Mouse (Mus musculus): ENCODE measurements around the gene Rnf25. TPM values are rescaled to one million over a fixed set of nuclear protein-coding genes. Genes with fewer than 3 reads are reported as not detected.

Rnf25 gene
- polyA plus RNA-seq (2015; fragmentation: Nextera tagmentation; extraction: Ambion mirVana), result 39.5 and 41.8 TPM in 2 replicates

GRCm38 (mm10) chr1:74601267-74601962 is at the start of gene Rnf25, which contains the start of gene Stk36:
Gene Rnf25, minus strand, starts transcription at chr1:74601397.
Gene Stk36, plus strand, starts transcription at chr1:74601445.
- WGBS, result 8% methylated on average over 25 of the region's 25 CpGs
- peak; percentile 73 for ATAC-seq (ENCODE audit: insufficient number of reproducible peaks, insufficient read depth, low FRiP score, low TSS enrichment, low read depth)
- H3K4me3 ChIP-seq, result peak within 1 kb of the TSS; percentile 87
- peak within 1 kb of the TSS; percentile 33; the same call in 1 of the 2 replicates for H3K27ac ChIP-seq
- H3K9ac ChIP-seq, result peak within 1 kb of the TSS; percentile 91
- H3K27me3 ChIP-seq, result no peaks in the 10 kb centered on the region
- H3K36me3 ChIP-seq, result peaks cover 45% of the 10 kb centered on the region
- H3K4me1 ChIP-seq, result peaks cover 14% of the 10 kb centered on the region
- H3K4me2 ChIP-seq, result peak within 1 kb of the TSS; percentile 83
- no peaks in the 10 kb centered on the region for H3K9me3 ChIP-seq

GRCm38 (mm10) chr1:74643926-74644325 is 42.7 kb upstream of the Rnf25 start:
- no peak for ATAC-seq (ENCODE audit: insufficient number of reproducible peaks, insufficient read depth, low FRiP score, low TSS enrichment, low read depth)

GRCm38 (mm10) chr1:74643524-74643923 is 42.3 kb upstream of the Rnf25 start:
- Histone ChIP-seq H3K4me3 (no peak overlapping the region), H3K36me3 (no peaks in the 10 kb centered on the region), H3K9ac (no peak overlapping the region), H3K27ac (no peak overlapping the region), H3K4me1 (no peaks in the 10 kb centered on the region), H3K9me3 (no peaks in the 10 kb centered on the region), H3K27me3 (no peaks in the 10 kb centered on the region), H3K4me2 (no peak overlapping the region)
- ATAC-seq (ENCODE audit: insufficient number of reproducible peaks, insufficient read depth, low FRiP score, low TSS enrichment, low read depth), result no peak
- WGBS, result 67% methylated on average over 2 of the region's 2 CpGs

More at GRCm38 (mm10) chr1:74643926-74644325, 42.7 kb upstream of the Rnf25 start:
- Histone ChIP-seq H3K9me3 (no peaks in the 10 kb centered on the region), H3K4me1 (no peaks in the 10 kb centered on the region), H3K27me3 (no peaks in the 10 kb centered on the region), H3K27ac (no peak overlapping the region), H3K4me3 (no peak overlapping the region), H3K4me2 (no peak overlapping the region), H3K9ac (no peak overlapping the region), H3K36me3 (no peaks in the 10 kb centered on the region)

GRCm38 (mm10) chr1:74632734-74633133 is 31.5 kb upstream of the Rnf25 start:
- Histone ChIP-seq H3K9ac (no peak overlapping the region), H3K36me3 (peaks cover 33% of the 10 kb centered on the region), H3K27ac (no peak overlapping the region), H3K4me1 (0 out of 2 replicates have a peak, but pooled peaks cover under 1% of the 10 kb centered on the region), H3K4me3 (no peak overlapping the region), H3K27me3 (no peaks in the 10 kb centered on the region), H3K9me3 (no peaks in the 10 kb centered on the region), H3K4me2 (no peak overlapping the region)
- no peak for ATAC-seq (ENCODE audit: insufficient number of reproducible peaks, insufficient read depth, low FRiP score, low TSS enrichment, low read depth)
- 82% methylated on average over 4 of the region's 4 CpGs for WGBS

GRCm38 (mm10) chr1:74628001-74628400 is 26.8 kb upstream of the Rnf25 start:
- Histone ChIP-seq H3K4me2 (no peak overlapping the region), H3K4me3 (no peak overlapping the region), H3K27me3 (no peaks in the 10 kb centered on the region), H3K9me3 (no peaks in the 10 kb centered on the region), H3K4me1 (no peaks in the 10 kb centered on the region), H3K9ac (no peak overlapping the region), H3K36me3 (peaks cover 27% of the 10 kb centered on the region), H3K27ac (no peak overlapping the region)
- ATAC-seq (ENCODE audit: insufficient number of reproducible peaks, insufficient read depth, low FRiP score, low TSS enrichment, low read depth), result no peak
- WGBS, result 37% methylated on average over 7 of the region's 7 CpGs

GRCm38 (mm10) chr1:74626076-74626475 is 24.9 kb upstream of the Rnf25 start:
- ATAC-seq (ENCODE audit: insufficient number of reproducible peaks, insufficient read depth, low FRiP score, low TSS enrichment, low read depth), result no peak
- no peak overlapping the region for H3K4me2 ChIP-seq
- peaks cover 33% of the 10 kb centered on the region for H3K36me3 ChIP-seq
- H3K4me1 ChIP-seq, result no peaks in the 10 kb centered on the region
- no peaks in the 10 kb centered on the region for H3K27me3 ChIP-seq
- no peak overlapping the region for H3K27ac ChIP-seq
- no peaks in the 10 kb centered on the region for H3K9me3 ChIP-seq
- H3K9ac ChIP-seq, result no peak overlapping the region
- 83% methylated on average over 4 of the region's 4 CpGs for WGBS
- no peak overlapping the region for H3K4me3 ChIP-seq

- Histone ChIP-seq H3K27me3 (no peaks in the 10 kb centered on the region), H3K36me3 (peaks cover 33% of the 10 kb centered on the region), H3K4me2 (no peak overlapping the region), H3K4me1 (no peaks in the 10 kb centered on the region), H3K9me3 (no peaks in the 10 kb centered on the region), H3K27ac (no peak overlapping the region), H3K4me3 (no peak overlapping the region), H3K9ac (no peak overlapping the region)
- no peak for ATAC-seq (ENCODE audit: insufficient number of reproducible peaks, insufficient read depth, low FRiP score, low TSS enrichment, low read depth)
- 89% methylated on average over 1 of the region's 1 CpGs for WGBS
These were observed 23.0 kb upstream of the Rnf25 start for GRCm38 (mm10) chr1:74624183-74624582.

- peak; percentile 63 for ATAC-seq (ENCODE audit: insufficient number of reproducible peaks, insufficient read depth, low FRiP score, low TSS enrichment, low read depth)
- Histone ChIP-seq H3K4me1 (peaks cover 14% of the 10 kb centered on the region), H3K9me3 (no peaks in the 10 kb centered on the region), H3K27ac (peak overlapping the region; percentile 33; the same call in 1 of the 2 replicates), H3K36me3 (peaks cover 48% of the 10 kb centered on the region), H3K4me3 (peak overlapping the region; percentile 87), H3K27me3 (no peaks in the 10 kb centered on the region), H3K9ac (peak overlapping the region; percentile 91), H3K4me2 (peak overlapping the region; percentile 83)
- 7% methylated on average over 26 of the region's 26 CpGs for WGBS
These were observed 513 bp downstream of the Rnf25 start for GRCm38 (mm10) chr1:74600501-74601266.

GRCm38 (mm10) chr1:74594434-74594833 is 6.8 kb downstream of the Rnf25 start:
- no peak overlapping the region for H3K27ac ChIP-seq
- H3K9me3 ChIP-seq, result no peaks in the 10 kb centered on the region
- no peaks in the 10 kb centered on the region for H3K27me3 ChIP-seq
- H3K36me3 ChIP-seq, result peaks cover 89% of the 10 kb centered on the region
- no peak overlapping the region for H3K4me2 ChIP-seq
- no peak overlapping the region for H3K9ac ChIP-seq
- H3K4me3 ChIP-seq, result no peak overlapping the region
- no peak for ATAC-seq (ENCODE audit: insufficient number of reproducible peaks, insufficient read depth, low FRiP score, low TSS enrichment, low read depth)
- WGBS, result 85% methylated on average over 8 of the region's 8 CpGs
- H3K4me1 ChIP-seq, result peaks cover under 1% of the 10 kb centered on the region; the same call in 1 of the 2 replicates

- 0% methylated on average over 48 of the region's 48 CpGs for WGBS
- Histone ChIP-seq H3K4me2 (peak within 1 kb of the TSS; percentile 91), H3K27me3 (no peaks in the 10 kb centered on the region), H3K4me3 (peak within 1 kb of the TSS; percentile 67), H3K9me3 (no peaks in the 10 kb centered on the region), H3K4me1 (peaks cover 21% of the 10 kb centered on the region), H3K27ac (peak within 1 kb of the TSS; percentile 86), H3K9ac (peak within 1 kb of the TSS; percentile 87), H3K36me3 (peaks cover 44% of the 10 kb centered on the region)
- ATAC-seq (ENCODE audit: insufficient number of reproducible peaks, insufficient read depth, low FRiP score, low TSS enrichment, low read depth), result peak; percentile 99
These were observed 13.3 kb downstream of the Rnf25 start, which contains the start of the genes Zfp142 and Bcs1l for GRCm38 (mm10) chr1:74587773-74588445. Gene Zfp142, minus strand, starts transcription at chr1:74588246. Gene Bcs1l, plus strand, starts transcription at chr1:74588289.

- peaks cover 21% of the 10 kb centered on the region for H3K4me1 ChIP-seq
- H3K36me3 ChIP-seq, result peaks cover 46% of the 10 kb centered on the region
- no peaks in the 10 kb centered on the region for H3K27me3 ChIP-seq
- peak overlapping the region; percentile 67 for H3K4me3 ChIP-seq
- peak overlapping the region; percentile 91 for H3K4me2 ChIP-seq
- ATAC-seq (ENCODE audit: insufficient number of reproducible peaks, insufficient read depth, low FRiP score, low TSS enrichment, low read depth), result no peak
- H3K9ac ChIP-seq, result peak overlapping the region; percentile 87
- WGBS, result under 1% methylated on average over 24 of the region's 24 CpGs
- H3K27ac ChIP-seq, result peak overlapping the region; percentile 86
- H3K9me3 ChIP-seq, result no peaks in the 10 kb centered on the region
These were observed 13.9 kb downstream of the Rnf25 start for GRCm38 (mm10) chr1:74587233-74587772.

Data from embryonic facial prominence, embryonic 13.5 days (tissue).